Mouse (Mus musculus) limb, embryonic 15.5 days (tissue): ENCODE results near the gene Rdh8. TPM values are rescaled to one million over a fixed set of nuclear protein-coding genes. Genes with fewer than 3 reads are reported as not detected.
A peak's percentile ranks its signal among the peaks of the same experiment; 100 is the strongest.
"Not testable (repeated sequence)": the region's sequence is repeated elsewhere in the genome, so short reads cannot be mapped to it uniquely, and the experiment has no call there.

ENCODE experiments used
- ATAC-seq: fragments of 200-750 bp; cut with Nextera tagmentation; 2 replicates; pipeline ENCODE4 v1.8.0; 2017; ENCODE audit warnings: low read depth, moderate TSS enrichment; ENCODE audit not compliant: insufficient number of reproducible peaks, low FRiP score, low TSS enrichment
- H3K27ac ChIP-seq: fragments of 300-500 bp; sonication (generic); 2 replicates; pipeline ENCODE4 v1.5.1; 2015; ENCODE audit warnings: moderate library complexity, mild to moderate bottlenecking, inconsistent platforms
- H3K27me3 ChIP-seq: fragments of 300-500 bp; sonication (generic); 2 replicates; pipeline ENCODE4 v1.6.1; 2015; ENCODE audit warnings: inconsistent platforms
- H3K36me3 ChIP-seq: fragments of 300-500 bp; sonication (generic); 2 replicates; pipeline ENCODE4 v1.6.1; 2015; ENCODE audit warnings: inconsistent platforms
- H3K4me1 ChIP-seq: fragments of 300-500 bp; sonication (generic); 2 replicates; pipeline ENCODE4 v1.6.1; 2015; ENCODE audit warnings: inconsistent platforms
- H3K4me2 ChIP-seq: fragments of 300-500 bp; sonication (generic); 2 replicates; pipeline ENCODE4 v1.6.1; 2015; ENCODE audit warnings: mild to moderate bottlenecking, inconsistent platforms
- H3K4me3 ChIP-seq: fragments of 300-500 bp; sonication (generic); 2 replicates; pipeline ENCODE4 v1.5.1; 2015; ENCODE audit warnings: mild to moderate bottlenecking, inconsistent platforms
- H3K9ac ChIP-seq: fragments of 300-500 bp; sonication (generic); 2 replicates; pipeline ENCODE4 v1.6.1; 2015; ENCODE audit warnings: inconsistent platforms
- H3K9me3 ChIP-seq: fragments of 300-500 bp; sonication (generic); 2 replicates; pipeline ENCODE4 v1.6.1; 2016; ENCODE audit warnings: inconsistent platforms
- WGBS: fragments of 180-500 bp; shearing (Covaris S2); methylation state at CpG from one replicate; pipeline ENCODE4 v1.1.7; 2015; 5-methylcytosine and 5-hydroxymethylcytosine counted together
- polyA plus RNA-seq: library from polyadenylated mRNA; unstranded; fragments of >200 nt; fragmentation: Nextera tagmentation; extraction: Ambion mirVana; gene quantifications from 2 replicates; pipeline ENCODE4 v1.2.1, GENCODE M21; 2015

Rdh8 gene
- polyA plus RNA-seq, 1 experiment from 2014 or later, result not detected

- 16% methylated on average over 19 of the region's 19 CpGs for WGBS
- Histone ChIP-seq H3K9ac (no peak overlapping the region), H3K4me2 (0 out of 2 replicates have a peak overlapping the region, but pooled peaks have one; percentile 2), H3K27me3 (peaks cover 31% of the 10 kb centered on the region), H3K4me1 (peaks cover 12% of the 10 kb centered on the region), H3K36me3 (no peaks in the 10 kb centered on the region), H3K4me3 (no peak overlapping the region), H3K27ac (no peak overlapping the region), H3K9me3 (no peaks in the 10 kb centered on the region)
- no peak for ATAC-seq
Observed at GRCm38 (mm10) chr9:20812537-20813271, 5.6 kb upstream of the Rdh8 start.

DNA sequence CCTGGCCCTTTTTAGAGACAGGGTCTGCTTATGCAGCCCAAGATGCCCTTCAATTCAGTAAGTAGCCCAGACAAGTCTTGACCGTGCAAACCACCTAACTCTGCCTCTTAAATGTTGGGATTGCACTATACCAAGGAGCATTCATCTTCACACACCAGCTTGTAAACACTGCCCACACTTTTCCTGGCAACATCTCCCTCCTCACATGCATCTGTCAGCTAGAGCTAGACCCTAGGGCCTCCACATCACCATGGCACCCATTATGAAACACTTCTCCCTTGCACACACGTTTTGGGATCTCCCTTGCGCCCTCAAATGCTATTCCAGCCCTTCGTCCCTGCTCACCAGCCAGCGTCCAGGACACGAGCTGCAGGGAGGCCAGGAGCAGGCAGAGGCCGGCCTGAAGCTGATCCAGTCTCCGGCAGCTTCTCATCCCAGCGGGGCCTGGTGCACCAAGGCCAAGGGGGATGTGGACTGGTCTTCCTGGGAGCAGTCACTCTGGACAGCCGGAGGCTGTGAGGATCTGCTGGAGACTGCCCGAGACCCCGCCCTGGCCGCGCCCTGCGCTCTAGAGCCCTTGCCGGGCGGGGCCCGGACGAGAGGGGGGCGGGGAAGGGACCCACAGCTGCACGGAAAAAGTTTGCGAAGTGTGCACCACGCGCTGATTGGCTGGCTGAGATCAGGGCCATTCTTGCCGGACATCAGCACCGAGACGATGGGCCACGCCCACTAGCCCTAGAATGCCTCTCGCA lies 3.6 kb upstream of the Rdh8 start, which contains the start of gene Col5a3:
Col5a3 (minus strand) TSS at position 547 of the 752 bp plus-strand sequence.
- peaks cover 12% of the 10 kb centered on the region for H3K4me1 ChIP-seq
- H3K27ac ChIP-seq, result no peak within 1 kb of the TSS
- H3K36me3 ChIP-seq, result no peaks in the 10 kb centered on the region
- H3K27me3 ChIP-seq, result peaks cover 31% of the 10 kb centered on the region
- peak within 1 kb of the TSS; percentile 44 for H3K4me2 ChIP-seq
- WGBS, result 5% methylated on average over 24 of the region's 29 CpGs
- no peaks in the 10 kb centered on the region for H3K9me3 ChIP-seq
- H3K9ac ChIP-seq, result no peak within 1 kb of the TSS
- ATAC-seq, result no peak
- H3K4me3 ChIP-seq, result peak within 1 kb of the TSS; percentile 28

- Histone ChIP-seq H3K4me1 (peaks cover 2% of the 10 kb centered on the region), H3K9me3 (no peaks in the 10 kb centered on the region), H3K4me3 (no peak overlapping the region), H3K36me3 (no peaks in the 10 kb centered on the region), H3K9ac (no peak overlapping the region), H3K27me3 (peaks cover 10% of the 10 kb centered on the region; the same call in 1 of the 2 replicates), H3K4me2 (no peak overlapping the region), H3K27ac (no peak overlapping the region)
- 79% methylated on average over 5 of the region's 5 CpGs for WGBS
- ATAC-seq, result no peak
Observed at GRCm38 (mm10) chr9:20820001-20820400, 1.7 kb downstream of the Rdh8 start.

DNA sequence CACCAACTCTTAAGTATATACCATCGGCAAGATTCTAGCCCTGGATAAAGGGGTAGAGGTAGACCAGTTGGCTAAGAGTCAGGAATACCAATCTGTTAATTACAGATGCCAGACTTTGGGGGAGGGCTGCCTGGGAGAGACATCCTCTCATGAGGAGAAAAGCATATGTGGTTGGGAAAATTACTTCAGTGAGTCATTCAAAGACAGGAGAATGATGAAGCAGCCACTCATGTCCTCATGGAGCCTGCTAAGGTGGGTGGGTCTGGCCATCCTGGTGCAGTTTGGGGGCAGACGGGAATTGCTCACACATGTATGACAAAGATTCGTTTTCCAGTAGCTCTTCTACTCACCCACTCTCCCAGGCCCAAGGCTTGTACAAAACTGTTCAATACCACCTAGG lies 4.5 kb downstream of the Rdh8 start:
- H3K4me1 ChIP-seq, result no peaks in the 10 kb centered on the region
- no peak overlapping the region for H3K27ac ChIP-seq
- no peak for ATAC-seq
- no peak overlapping the region for H3K9ac ChIP-seq
- WGBS, result 83% methylated on average over 3 of the region's 3 CpGs
- H3K4me3 ChIP-seq, result no peak overlapping the region
- H3K36me3 ChIP-seq, result no peaks in the 10 kb centered on the region
- H3K4me2 ChIP-seq, result no peak overlapping the region
- H3K9me3 ChIP-seq, result no peaks in the 10 kb centered on the region
- no peaks in the 10 kb centered on the region for H3K27me3 ChIP-seq

DNA sequence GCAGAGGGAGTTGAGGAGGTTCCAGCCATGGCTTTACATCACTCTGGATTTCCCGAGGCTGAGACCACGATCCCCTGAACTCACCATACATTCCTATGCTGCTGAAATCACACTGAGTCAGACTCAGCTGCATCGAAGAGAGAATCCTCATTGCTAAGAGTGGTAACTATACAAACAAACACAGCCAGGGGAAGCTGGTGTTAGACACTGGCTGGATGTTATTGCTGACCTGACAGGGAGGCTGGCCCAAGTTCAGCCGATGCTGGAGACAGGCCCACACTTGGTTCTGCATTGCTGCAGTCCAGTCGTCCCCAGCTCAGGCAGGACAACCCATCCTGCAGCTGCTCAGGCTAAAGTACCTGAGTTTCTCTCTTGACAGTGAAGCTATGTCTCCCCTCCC lies 7.5 kb downstream of the Rdh8 start:
- Histone ChIP-seq H3K4me1 (peaks cover 7% of the 10 kb centered on the region), H3K4me3 (no peak overlapping the region), H3K27ac (no peak overlapping the region), H3K36me3 (no peaks in the 10 kb centered on the region), H3K4me2 (no peak overlapping the region), H3K27me3 (no peaks in the 10 kb centered on the region), H3K9me3 (no peaks in the 10 kb centered on the region), H3K9ac (no peak overlapping the region)
- WGBS, result 59% methylated on average over 5 of the region's 5 CpGs
- no peak for ATAC-seq

GRCm38 (mm10) chr9:20828127-20828526 lies 9.8 kb downstream of the Rdh8 start:
- H3K4me1 ChIP-seq, result peaks cover 9% of the 10 kb centered on the region
- no peak overlapping the region for H3K4me2 ChIP-seq
- 87% methylated on average over 1 of the region's 1 CpGs for WGBS
- no peak for ATAC-seq
- H3K4me3 ChIP-seq, result no peak overlapping the region
- H3K27me3 ChIP-seq, result no peaks in the 10 kb centered on the region
- no peaks in the 10 kb centered on the region for H3K36me3 ChIP-seq
- H3K27ac ChIP-seq, result no peak overlapping the region
- H3K9me3 ChIP-seq, result no peaks in the 10 kb centered on the region
- H3K9ac ChIP-seq, result no peak overlapping the region

DNA sequence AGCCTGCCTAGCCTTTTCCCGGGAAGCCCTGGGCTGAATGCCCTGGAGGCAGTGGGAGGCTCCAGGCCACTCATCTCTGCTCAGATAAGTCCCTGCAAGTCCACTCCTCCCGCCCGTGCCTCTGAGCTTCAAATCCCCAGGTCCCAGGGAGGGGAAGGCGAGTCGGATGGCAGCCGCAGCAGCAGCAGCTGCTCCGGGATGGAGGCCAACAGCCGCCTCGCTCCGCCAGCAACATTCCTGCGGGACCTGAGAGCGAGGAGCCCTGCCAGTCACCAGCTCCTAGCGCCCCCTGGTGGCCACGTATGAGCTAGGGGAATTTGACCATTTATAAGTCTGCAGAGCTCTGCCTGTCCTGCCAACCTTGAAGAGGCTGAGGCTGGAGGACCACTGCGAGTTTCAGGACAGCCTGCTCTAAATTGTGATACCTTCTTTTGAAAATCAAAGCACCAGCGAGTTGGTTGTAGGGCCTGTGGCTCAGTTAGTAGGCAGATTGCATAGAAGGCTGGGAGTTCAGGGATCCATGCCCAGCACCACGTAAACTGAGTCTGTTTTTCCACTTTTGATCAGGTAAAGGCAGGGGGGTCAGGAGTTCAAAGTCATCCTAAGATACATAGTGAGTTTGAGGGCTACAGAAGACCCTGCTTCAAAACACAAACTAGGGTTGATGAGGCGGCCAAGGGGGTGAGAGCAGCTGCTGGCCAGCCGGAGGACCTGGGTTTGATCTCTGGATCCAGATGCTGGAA lies 12.8 kb downstream of the Rdh8 start:
- WGBS, result 15% methylated on average over 19 of the region's 19 CpGs
- H3K9me3 ChIP-seq, result no peaks in the 10 kb centered on the region
- H3K4me2 ChIP-seq, result peak overlapping the region; percentile 24
- peak; percentile 78 for ATAC-seq
- H3K36me3 ChIP-seq, result no peaks in the 10 kb centered on the region
- H3K9ac ChIP-seq, result no peak overlapping the region
- H3K4me3 ChIP-seq, result no peak overlapping the region
- peaks cover 9% of the 10 kb centered on the region for H3K4me1 ChIP-seq
- peak overlapping the region; percentile 51; the same call in 1 of the 2 replicates for H3K27ac ChIP-seq
- no peaks in the 10 kb centered on the region for H3K27me3 ChIP-seq

DNA sequence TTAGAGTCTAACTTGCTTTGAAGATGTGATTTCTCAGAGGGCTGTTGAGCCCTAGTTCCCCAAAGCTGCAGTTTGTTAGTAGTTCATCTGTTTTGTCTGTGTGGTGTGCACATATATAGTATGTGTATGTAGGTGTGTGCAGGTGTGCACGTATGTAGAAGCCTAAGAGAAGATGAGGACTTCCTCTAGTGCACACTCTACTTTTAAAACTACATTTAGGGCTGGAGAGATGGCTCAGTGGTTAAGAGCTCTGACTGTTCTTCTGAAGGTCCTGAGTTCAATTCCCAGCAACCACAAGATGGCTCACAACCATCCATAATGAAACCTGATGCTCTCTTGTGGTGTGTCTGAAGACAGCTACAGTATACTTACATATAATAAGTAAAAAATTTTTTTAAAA lies 16.6 kb downstream of the Rdh8 start:
- H3K27me3 ChIP-seq, result no peaks in the 10 kb centered on the region
- H3K4me1 ChIP-seq, result peaks cover 9% of the 10 kb centered on the region
- no peak overlapping the region for H3K4me3 ChIP-seq
- no peak overlapping the region for H3K9ac ChIP-seq
- ATAC-seq, result no peak
- no peak overlapping the region for H3K4me2 ChIP-seq
- H3K27ac ChIP-seq, result no peak overlapping the region
- no peaks in the 10 kb centered on the region for H3K9me3 ChIP-seq
- no peaks in the 10 kb centered on the region for H3K36me3 ChIP-seq
- WGBS, result 65% methylated on average over 1 of the region's 1 CpGs

DNA sequence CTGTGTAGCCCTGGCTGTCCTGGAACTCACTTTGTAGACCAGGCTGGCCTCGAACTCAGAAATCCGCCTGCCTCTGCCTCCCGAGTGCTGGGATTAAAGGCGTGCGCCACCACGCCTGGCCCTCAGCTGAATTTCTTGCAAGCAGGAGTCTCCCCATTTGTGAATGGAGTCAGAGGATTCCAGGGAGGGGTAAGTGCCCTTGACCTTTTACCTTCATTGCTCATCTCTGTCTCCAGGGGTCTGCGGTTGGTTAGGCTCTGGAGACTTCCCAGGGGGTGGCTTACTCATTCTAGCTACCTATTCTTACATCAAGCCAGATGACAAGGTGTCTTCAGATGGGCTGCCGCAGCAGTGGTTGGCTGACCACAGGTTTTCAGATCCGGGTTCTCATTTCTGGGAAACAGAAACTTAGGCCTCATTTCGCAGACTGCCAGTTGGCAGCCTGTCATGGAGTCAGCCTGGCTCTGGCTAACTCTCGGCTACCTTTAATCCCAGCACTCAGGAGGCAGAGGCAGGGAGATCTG lies 17.2 kb downstream of the Rdh8 start:
- not testable (repeated sequence) for H3K9ac ChIP-seq, H3K4me1 ChIP-seq, H3K9me3 ChIP-seq, H3K4me3 ChIP-seq, H3K27me3 ChIP-seq, ATAC-seq, H3K36me3 ChIP-seq, H3K4me2 ChIP-seq, H3K27ac ChIP-seq
- 84% methylated on average over 11 of the region's 11 CpGs for WGBS

DNA sequence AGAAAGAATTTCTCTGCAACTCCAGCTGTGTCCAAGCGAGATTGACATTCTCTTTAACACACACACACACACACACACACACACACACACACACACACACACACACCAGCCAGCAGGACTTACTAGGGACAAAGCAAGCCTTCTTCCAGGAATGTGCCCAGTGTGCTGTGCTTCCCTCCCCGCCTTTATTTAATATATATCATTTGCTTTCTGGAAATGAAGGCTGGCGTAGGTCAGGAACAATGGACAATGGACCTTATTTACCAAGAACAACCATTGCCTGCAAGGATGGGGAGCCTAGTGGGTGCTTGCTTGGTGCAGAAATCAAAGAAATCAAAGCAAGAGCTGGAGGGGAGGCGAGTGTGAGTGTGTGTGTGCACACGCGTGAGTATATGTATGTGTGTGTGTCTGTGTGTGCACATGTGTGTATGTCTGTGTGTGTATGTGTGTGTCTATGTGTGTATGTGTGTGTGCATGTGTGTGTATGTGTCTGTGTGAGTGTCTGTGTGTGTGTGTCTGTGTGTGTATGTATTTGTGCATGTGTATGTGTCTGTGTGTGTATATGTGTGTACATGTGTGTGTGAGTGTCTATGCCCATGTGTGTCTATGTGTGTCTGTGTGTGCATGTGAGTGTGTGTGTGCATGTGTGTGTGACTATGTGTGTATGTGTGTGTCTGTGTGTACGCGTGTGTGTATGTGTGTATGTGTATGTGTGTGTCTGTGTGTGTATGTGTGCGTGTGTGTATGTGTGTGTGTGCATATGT lies 19.1 kb downstream of the Rdh8 start:
- no peaks in the 10 kb centered on the region for H3K9me3 ChIP-seq
- no peaks in the 10 kb centered on the region for H3K27me3 ChIP-seq
- no peak overlapping the region for H3K4me2 ChIP-seq
- ATAC-seq, result no peak
- no peak overlapping the region for H3K27ac ChIP-seq
- WGBS, result 78% methylated on average over 9 of the region's 9 CpGs
- no peak overlapping the region for H3K9ac ChIP-seq
- no peaks in the 10 kb centered on the region for H3K36me3 ChIP-seq
- H3K4me3 ChIP-seq, result no peak overlapping the region
- H3K4me1 ChIP-seq, result no peaks in the 10 kb centered on the region

- no peaks in the 10 kb centered on the region for H3K9me3 ChIP-seq
- no peaks in the 10 kb centered on the region for H3K27me3 ChIP-seq
- H3K4me3 ChIP-seq, result no peak overlapping the region
- no peaks in the 10 kb centered on the region for H3K36me3 ChIP-seq
- no peaks in the 10 kb centered on the region for H3K4me1 ChIP-seq
- H3K9ac ChIP-seq, result no peak overlapping the region
- H3K4me2 ChIP-seq, result no peak overlapping the region
- no peak; the same call in 1 of the 2 replicates for ATAC-seq
- H3K27ac ChIP-seq, result no peak overlapping the region
- WGBS, result 65% methylated on average over 6 of the region's 6 CpGs
Observed at GRCm38 (mm10) chr9:20838931-20839330, 20.6 kb downstream of the Rdh8 start.
